Mouse (Mus musculus): ENCODE data around the gene Filip1l.

GRCm38 (mm10) chr16:57465386-57465913 is 112.6 kb downstream of the Filip1l start:
- TF ChIP-seq CTCF (IDR thresholded peaks at IDR 0.05; ENCODE audit: extremely low read depth, insufficient read length, insufficient replicate concordance, low read depth, low read length), result no peak
- TF ChIP-seq POLR2A (IDR thresholded peaks at IDR 0.05; ENCODE audit: low read depth, low read length), result no peak
